Mouse (Mus musculus) myocyte (in vitro differentiated cells): Measurements from ENCODE around the gene Lpp.

Experiments used
- POLR2A ChIP-seq: IDR thresholded peaks from one replicate; pipeline ENCODE4 v1.6.1; 2011; ENCODE audit warnings: low read depth, mild to moderate bottlenecking, control low read depth, moderate library complexity; ENCODE audit not compliant: insufficient read length
- USF1 ChIP-seq: IDR thresholded peaks from one replicate; pipeline ENCODE4 v1.6.1; 2011; ENCODE audit warnings: low read depth, mild to moderate bottlenecking, control low read depth, moderate library complexity

GRCm38 (mm10) chr16:24982828-24983227 is 589.5 kb downstream of the Lpp start:
- TF ChIP-seq POLR2A (no peak), USF1 (no peak)
